Mouse (Mus musculus) adrenal gland, adult 8-10 months (tissue): ENCODE measurements at regions not wholly inside any gene's neighbourhood (a gene's known extent, or its start where the extent isn't known, plus 50 kb on each side); places are given as distances from the start of the nearest gene placed in this dataset.
"Not testable (repeated sequence)": the region's sequence is repeated elsewhere in the genome, so short reads cannot be mapped to it uniquely, and the experiment has no call there.

ENCODE experiments used
- DNase-seq: peaks from one replicate; pipeline ENCODE4 v3.0.0; 2022

GRCm38 (mm10) chr3:7079073-7079472 is 458.8 kb upstream of the 1700008P02Rik start:
- DNase-seq = no peak

GRCm38 (mm10) chr3:7076850-7077249 is 456.6 kb upstream of the 1700008P02Rik start:
- no peak for DNase-seq

- DNase-seq = no peak
Measured at GRCm38 (mm10) chr3:7074488-7074887, 454.2 kb upstream of the 1700008P02Rik start.

GRCm38 (mm10) chr3:7041372-7042057 is 421.3 kb upstream of the 1700008P02Rik start:
- no peak for DNase-seq

- no peak for DNase-seq
Measured at GRCm38 (mm10) chr3:7035833-7036232, 415.6 kb upstream of the 1700008P02Rik start.

GRCm38 (mm10) chr3:7027845-7028244 is 407.6 kb upstream of the 1700008P02Rik start:
- DNase-seq = no peak

- DNase-seq = no peak
Measured at GRCm38 (mm10) chr3:7014345-7014973, 394.2 kb upstream of the 1700008P02Rik start.

- DNase-seq = no peak
Measured at GRCm38 (mm10) chr3:7013516-7013915, 393.3 kb upstream of the 1700008P02Rik start.

- DNase-seq = no peak
Measured at GRCm38 (mm10) chr3:7010294-7011087, 390.2 kb upstream of the 1700008P02Rik start.

GRCm38 (mm10) chr3:7008671-7009217 is 388.5 kb upstream of the 1700008P02Rik start:
- no peak for DNase-seq

- no peak for DNase-seq
Measured at GRCm38 (mm10) chr3:7007811-7008359, 387.6 kb upstream of the 1700008P02Rik start.

GRCm38 (mm10) chr3:6991735-6992134 is 371.5 kb upstream of the 1700008P02Rik start:
- DNase-seq = not testable (repeated sequence)

- DNase-seq = no peak
Measured at GRCm38 (mm10) chr3:6984918-6985317, 364.7 kb upstream of the 1700008P02Rik start.

- DNase-seq = no peak
Measured at GRCm38 (mm10) chr3:6957681-6958080, 337.4 kb upstream of the 1700008P02Rik start.

- DNase-seq = no peak
Measured at GRCm38 (mm10) chr3:6932535-6933103, 312.4 kb upstream of the 1700008P02Rik start.

GRCm38 (mm10) chr3:6926737-6927136 is 306.5 kb upstream of the 1700008P02Rik start:
- DNase-seq = no peak

- DNase-seq = not testable (repeated sequence)
Measured at GRCm38 (mm10) chr3:6922647-6923046, 302.4 kb upstream of the 1700008P02Rik start.

GRCm38 (mm10) chr3:6920253-6920652 is 300.0 kb upstream of the 1700008P02Rik start:
- DNase-seq = no peak

GRCm38 (mm10) chr3:6887936-6888335 is 267.7 kb upstream of the 1700008P02Rik start:
- no peak for DNase-seq

- DNase-seq = no peak
Measured at GRCm38 (mm10) chr3:6887053-6887700, 266.9 kb upstream of the 1700008P02Rik start.

- DNase-seq = no peak
Measured at GRCm38 (mm10) chr3:6886200-6887052, 266.2 kb upstream of the 1700008P02Rik start.
